Mouse (Mus musculus) myocyte (in vitro differentiated cells): ENCODE measurements around the gene Bdh1.

Experiments used
- CEBPB ChIP-seq: IDR thresholded peaks from 2 replicates; pipeline ENCODE4 v1.6.1; 2011; ENCODE audit warnings: mild to moderate bottlenecking, moderate library complexity; ENCODE audit not compliant: poor library complexity, insufficient read depth, severe bottlenecking
- E2F4 ChIP-seq: IDR thresholded peaks from one replicate; pipeline ENCODE4 v1.6.1; 2011; ENCODE audit warnings: mild to moderate bottlenecking, control low read depth, moderate library complexity; ENCODE audit not compliant: insufficient read depth
- MAX ChIP-seq: IDR thresholded peaks from one replicate; pipeline ENCODE4 v1.6.1; 2011; ENCODE audit warnings: low read depth, mild to moderate bottlenecking, control low read depth
- MYOD1 ChIP-seq, 3 experiments: IDR thresholded peaks; one replicate each; pipeline ENCODE4 v1.6.1; 2011; ENCODE audit warnings: control low read depth in 2 of 3, low read depth in 2 of 3, mild to moderate bottlenecking in 2 of 3, moderate library complexity in 1 of 3; ENCODE audit not compliant: insufficient read length in 2 of 3, control insufficient read depth in 1 of 3
- MYOG ChIP-seq, 3 experiments: IDR thresholded peaks; one replicate each; pipeline ENCODE4 v1.6.1; 2011; ENCODE audit warnings: control low read depth in 2 of 3, low read depth in 2 of 3, mild to moderate bottlenecking in 2 of 3; ENCODE audit not compliant: insufficient read length in 2 of 3, control insufficient read depth in 1 of 3, insufficient read depth in 1 of 3
- POLR2A ChIP-seq: IDR thresholded peaks from one replicate; pipeline ENCODE4 v1.6.1; 2011; ENCODE audit warnings: low read depth, mild to moderate bottlenecking, control low read depth, moderate library complexity; ENCODE audit not compliant: insufficient read length
- POLR2AphosphoS2 ChIP-seq: IDR thresholded peaks from one replicate; pipeline ENCODE4 v1.6.1; 2011; ENCODE audit warnings: low read depth, control low read depth; ENCODE audit not compliant: insufficient read length
- REST ChIP-seq: IDR thresholded peaks from one replicate; pipeline ENCODE4 v1.6.1; 2011; ENCODE audit warnings: mild to moderate bottlenecking, control low read depth, moderate library complexity; ENCODE audit not compliant: insufficient read depth, insufficient read length
- SRF ChIP-seq: IDR thresholded peaks from one replicate; pipeline ENCODE4 v1.6.1; 2011; ENCODE audit warnings: low read depth; ENCODE audit not compliant: control insufficient read depth, insufficient read length
- TCF12 ChIP-seq: IDR thresholded peaks from one replicate; pipeline ENCODE4 v1.6.1; 2011; ENCODE audit warnings: mild to moderate bottlenecking, control low read depth; ENCODE audit not compliant: poor library complexity, insufficient read depth, severe bottlenecking
- TCF3 ChIP-seq: IDR thresholded peaks from one replicate; pipeline ENCODE4 v1.6.1; 2011; ENCODE audit warnings: low read depth, control low read depth; ENCODE audit not compliant: insufficient read length
- USF1 ChIP-seq: IDR thresholded peaks from one replicate; pipeline ENCODE4 v1.6.1; 2011; ENCODE audit warnings: low read depth, mild to moderate bottlenecking, control low read depth, moderate library complexity

DNA sequence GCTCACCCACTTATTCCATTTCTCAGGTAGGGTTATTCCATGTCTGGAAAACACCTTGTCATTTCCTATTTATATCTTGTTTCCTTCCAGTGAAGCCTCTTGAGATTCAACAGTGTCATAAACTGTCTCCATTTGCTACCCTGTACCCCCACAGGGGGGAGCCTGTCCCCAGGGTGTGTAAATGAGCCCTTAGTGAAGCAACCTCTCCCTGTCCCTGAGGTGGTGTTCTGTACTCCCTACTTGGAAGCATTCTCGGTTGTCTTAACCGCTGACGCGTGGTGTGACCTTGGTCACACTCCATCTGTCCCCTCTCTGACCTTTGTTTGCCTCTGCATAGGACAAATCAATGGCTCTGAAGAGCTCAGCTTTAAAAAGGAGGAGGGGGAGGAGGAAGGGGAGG, 43.5 kb downstream of the Bdh1 start:
- TF ChIP-seq MYOD1 (IDR thresholded peaks at IDR 0.05; ENCODE audit: control insufficient read depth in 1 of 3, insufficient read length in 2 of 3, low read depth in 2 of 3) (no peak), POLR2A (no peak), MYOG (IDR thresholded peaks at IDR 0.05; ENCODE audit: control insufficient read depth in 1 of 3, insufficient read depth in 1 of 3, insufficient read length in 2 of 3, low read depth in 2 of 3) (no peak), CEBPB (no peak), MAX (no peak), TCF12 (no peak), SRF (no peak), E2F4 (no peak), USF1 (no peak), POLR2AphosphoS2 (no peak), REST (no peak), TCF3 (no peak)
